Mouse (Mus musculus): ENCODE data around the gene Ogg1.

DNA sequence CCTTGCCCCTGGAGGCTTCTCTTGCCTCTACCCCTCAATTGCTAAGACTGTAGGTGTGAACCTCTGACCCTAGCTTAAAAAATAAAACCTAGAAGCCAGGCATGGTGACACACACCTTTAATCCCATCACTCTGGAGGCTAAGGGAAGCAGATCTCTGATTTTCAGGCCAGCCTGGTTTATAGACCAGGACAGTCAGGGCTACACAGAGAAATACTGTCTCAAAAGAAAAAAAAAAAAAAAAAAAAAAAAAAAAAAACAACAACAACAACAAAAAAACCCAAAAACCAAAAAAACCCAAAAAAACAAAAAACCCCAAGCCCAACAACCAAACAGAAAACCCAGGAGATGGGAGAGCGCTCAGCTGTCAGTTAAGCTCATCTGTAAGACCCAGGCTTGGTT lies 40.8 kb downstream of the Ogg1 start:
- TF ChIP-seq CTCF (conservative IDR thresholded peaks at IDR 0.05; ENCODE audit: insufficient read depth, insufficient read length, low read depth, low read length) (no peak), POLR2A (IDR thresholded peaks at IDR 0.05; ENCODE audit: low read depth, low read length) (no peak)
